Mouse (Mus musculus) C2C12 (cell line): ENCODE measurements around the gene Gse1.

Experiments used
- CTCF ChIP-seq: IDR thresholded peaks from one replicate; pipeline ENCODE4 v1.5.1; 2011; ENCODE audit not compliant: control insufficient read depth, insufficient read depth, insufficient read length
- MAX ChIP-seq: IDR thresholded peaks from one replicate; pipeline ENCODE4 v1.6.1; 2011; ENCODE audit warnings: mild to moderate bottlenecking, control low read depth
- MYOD1 ChIP-seq: IDR thresholded peaks from one replicate; pipeline ENCODE4 v1.6.1; 2011; ENCODE audit warnings: low read depth; ENCODE audit not compliant: control insufficient read depth, insufficient read length
- MYOG ChIP-seq: IDR thresholded peaks from one replicate; pipeline ENCODE4 v1.6.1; 2011; ENCODE audit not compliant: control insufficient read depth, insufficient read length; ENCODE audit errors: extremely low read depth

DNA sequence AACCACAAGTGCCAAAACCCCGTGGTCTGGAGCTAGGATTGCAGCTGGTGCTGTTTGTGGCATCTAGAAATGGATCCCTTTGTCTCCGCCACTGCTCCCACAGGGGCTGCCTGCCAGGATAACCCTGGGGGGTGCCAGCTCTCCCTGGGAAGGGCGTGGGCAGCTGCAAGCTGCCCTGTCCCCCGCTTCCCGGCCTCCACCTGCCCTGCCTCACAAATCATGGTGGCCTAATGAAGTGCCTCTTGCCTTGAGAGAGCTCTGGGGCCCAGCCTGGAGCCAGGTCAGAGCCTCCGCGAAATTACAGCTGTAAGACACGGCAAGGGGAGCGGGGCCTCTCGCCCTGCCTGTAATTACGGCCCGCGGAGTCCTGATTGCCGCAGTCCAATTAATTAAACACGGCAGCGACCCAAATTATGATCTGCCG lies 221.4 kb downstream of the Gse1 start:
- TF ChIP-seq MAX (no peak), MYOD1 (peak; percentile 77), CTCF (no peak), MYOG (no peak)
